Mouse (Mus musculus) midbrain, postnatal 0 days (tissue): ENCODE data around the gene Cipc. TPM values are rescaled to one million over a fixed set of nuclear protein-coding genes. Genes with fewer than 3 reads are reported as not detected.

ENCODE experiments used
- ATAC-seq: fragments of 200-750 bp; cut with Nextera tagmentation; 2 replicates; pipeline ENCODE4 v1.8.0; 2017; ENCODE audit warnings: moderate number of reproducible peaks, mild to moderate bottlenecking, moderate TSS enrichment, moderate library complexity; ENCODE audit not compliant: low FRiP score
- DNase-seq: peaks from one replicate; pipeline ENCODE4 v3.0.0-alpha.2; 2015; ENCODE audit warnings: low spot score
- H3K27ac ChIP-seq: fragments of 300-500 bp; sonication (generic); 2 replicates; pipeline ENCODE4 v1.5.1; 2014; ENCODE audit warnings: low read depth, mild to moderate bottlenecking, low read length, mixed read lengths
- H3K27me3 ChIP-seq: fragments of 300-500 bp; sonication (generic); 2 replicates; pipeline ENCODE4 v1.6.1; 2014; ENCODE audit warnings: low read length, control low read depth, mixed read lengths; ENCODE audit not compliant: insufficient read depth
- H3K36me3 ChIP-seq: fragments of 300-500 bp; sonication (generic); 2 replicates; pipeline ENCODE4 v1.6.1; 2014; ENCODE audit warnings: low read length, control low read depth, mixed read lengths; ENCODE audit not compliant: insufficient read depth
- H3K4me1 ChIP-seq: fragments of 300-500 bp; sonication (generic); 2 replicates; pipeline ENCODE4 v1.6.1; 2014; ENCODE audit warnings: mild to moderate bottlenecking, control low read depth, antibody characterized with exemption, low read length, mixed read lengths; ENCODE audit not compliant: insufficient read depth
- H3K4me2 ChIP-seq: fragments of 300-500 bp; sonication (generic); 2 replicates; pipeline ENCODE4 v1.6.1; 2014; ENCODE audit warnings: low read depth, mild to moderate bottlenecking, low read length, mixed read lengths; ENCODE audit not compliant: poor library complexity, severe bottlenecking
- H3K4me3 ChIP-seq: fragments of 300-500 bp; sonication (generic); 2 replicates; pipeline ENCODE4 v1.5.1; 2014; ENCODE audit warnings: low read depth, mild to moderate bottlenecking, low read length, moderate library complexity
- H3K9ac ChIP-seq: fragments of 300-500 bp; sonication (generic); replicated peaks from 2 replicates; pipeline ENCODE4 v1.6.1; 2014; ENCODE audit warnings: mild to moderate bottlenecking, low read length, moderate library complexity, mixed read lengths; ENCODE audit not compliant: poor library complexity, severe bottlenecking
- H3K9me3 ChIP-seq: fragments of 300-500 bp; sonication (generic); 2 replicates; pipeline ENCODE4 v1.6.1; 2016; ENCODE audit warnings: low read length, control low read depth
- CTCF ChIP-seq: IDR thresholded peaks from 2 replicates; pipeline ENCODE4 v1.5.1; 2016; ENCODE audit warnings: antibody characterized with exemption, mild to moderate bottlenecking
- WGBS: fragments of 180-500 bp; shearing (Covaris S2); extraction: QIAGEN DNeasy Blood & Tissue Kit; methylation state at CpG from one replicate; pipeline ENCODE4 v1.1.7; 2014; 5-methylcytosine and 5-hydroxymethylcytosine counted together
- polyA plus RNA-seq: library from polyadenylated mRNA; unstranded; fragments of >200 nt; fragmentation: Nextera tagmentation; extraction: Ambion mirVana; gene quantifications from 2 replicates; pipeline ENCODE4 v1.2.1, GENCODE M21; 2015
- total RNA-seq: library from RNA; depleted of rRNA; stranded (reverse); fragments of >200 nt; gene quantifications from 2 replicates; pipeline ENCODE4 v1.2.3, GENCODE M21; 2014

Gene Cipc
- total and polyA plus RNA-seq, 2 experiments from 2014 or later: 34.6 to 77.5 TPM

DNA sequence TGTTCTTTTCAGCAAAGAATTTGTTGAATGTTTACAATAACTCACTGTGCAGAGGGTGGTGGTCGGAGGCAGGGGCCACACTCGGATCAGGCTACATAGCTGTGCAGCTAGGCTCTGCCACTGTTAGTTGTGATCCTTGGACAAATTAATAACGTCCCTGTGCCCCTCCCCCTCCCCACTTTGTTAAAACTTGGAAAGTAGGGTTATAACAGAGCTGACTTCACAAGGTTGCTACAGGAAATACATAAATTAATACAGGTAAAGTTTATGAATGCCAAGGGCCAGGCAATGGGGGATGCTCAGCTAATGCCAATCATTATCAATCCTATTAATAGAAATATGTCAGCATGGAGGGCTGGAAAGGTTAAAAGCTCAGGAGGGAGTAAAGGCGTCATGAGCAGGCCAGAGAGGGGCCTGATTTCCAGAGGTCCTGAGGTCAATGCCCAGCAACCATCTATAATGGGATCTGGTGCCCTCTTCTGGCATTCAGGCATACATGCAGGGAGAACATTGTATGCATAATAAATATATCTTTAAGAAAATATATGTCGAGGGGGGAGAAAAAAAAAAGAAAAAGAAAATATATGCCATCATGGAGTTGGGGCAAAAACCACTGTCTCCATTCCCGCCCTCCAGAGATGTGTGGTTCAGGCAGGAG, 29.8 kb downstream of the Cipc start:
- DNase-seq (no peak), ATAC-seq (no peak)
- Histone ChIP-seq H3K4me2 (no peak overlapping the region), H3K36me3 (no peaks in the 10 kb centered on the region), H3K27ac (no peak overlapping the region), H3K9ac (no peak overlapping the region), H3K4me1 (peaks cover 9% of the 10 kb centered on the region), H3K4me3 (no peak overlapping the region), H3K9me3 (no peaks in the 10 kb centered on the region), H3K27me3 (no peaks in the 10 kb centered on the region)
- peak; percentile 69 for TF ChIP-seq CTCF
- 66% methylated on average over 6 of the region's 6 CpGs for WGBS

GRCm38 (mm10) chr12:86977833-86978232, 31.0 kb downstream of the Cipc start:
- Histone ChIP-seq H3K9me3 (no peaks in the 10 kb centered on the region), H3K4me1 (peaks cover 9% of the 10 kb centered on the region), H3K9ac (no peak overlapping the region), H3K4me3 (no peak overlapping the region), H3K27ac (no peak overlapping the region), H3K4me2 (no peak overlapping the region), H3K27me3 (no peaks in the 10 kb centered on the region), H3K36me3 (no peaks in the 10 kb centered on the region)
- DNase-seq (no peak), ATAC-seq (no peak)
- WGBS: 28% methylated on average over 15 of the region's 15 CpGs
- TF ChIP-seq CTCF: no peak

- DNase-seq: peak; percentile 50
- no peak overlapping the region for H3K4me2 ChIP-seq
- ATAC-seq: no peak
- WGBS: 31% methylated on average over 9 of the region's 9 CpGs
- no peak overlapping the region for H3K27ac ChIP-seq
- H3K36me3 ChIP-seq: no peaks in the 10 kb centered on the region
- TF ChIP-seq CTCF: peak; percentile 65
- H3K9me3 ChIP-seq: no peaks in the 10 kb centered on the region
- no peaks in the 10 kb centered on the region for H3K27me3 ChIP-seq
- peaks cover 9% of the 10 kb centered on the region; the same call in 1 of the 2 replicates for H3K4me1 ChIP-seq
- no peak overlapping the region for H3K9ac ChIP-seq
- H3K4me3 ChIP-seq: no peak overlapping the region
Observed at GRCm38 (mm10) chr12:86981180-86981579, 34.3 kb downstream of the Cipc start.

GRCm38 (mm10) chr12:86983470-86984193, 36.8 kb downstream of the Cipc start:
- peaks cover 7% of the 10 kb centered on the region; the same call in 1 of the 2 replicates for H3K4me1 ChIP-seq
- H3K36me3 ChIP-seq: peaks cover 3% of the 10 kb centered on the region; the same call in 1 of the 2 replicates
- ATAC-seq: peak; percentile 70
- peak; percentile 78 for DNase-seq
- no peak overlapping the region; the same call in 1 of the 2 replicates for H3K9ac ChIP-seq
- peak overlapping the region; percentile 47; the same call in 1 of the 2 replicates for H3K27ac ChIP-seq
- no peak for TF ChIP-seq CTCF
- H3K27me3 ChIP-seq: peaks cover 5% of the 10 kb centered on the region; the same call in 1 of the 2 replicates
- WGBS: 4% methylated on average over 28 of the region's 28 CpGs
- H3K4me2 ChIP-seq: peak overlapping the region; percentile 40
- H3K9me3 ChIP-seq: no peaks in the 10 kb centered on the region
- H3K4me3 ChIP-seq: 0 out of 2 replicates have a peak overlapping the region, but pooled peaks have one; percentile 3

DNA sequence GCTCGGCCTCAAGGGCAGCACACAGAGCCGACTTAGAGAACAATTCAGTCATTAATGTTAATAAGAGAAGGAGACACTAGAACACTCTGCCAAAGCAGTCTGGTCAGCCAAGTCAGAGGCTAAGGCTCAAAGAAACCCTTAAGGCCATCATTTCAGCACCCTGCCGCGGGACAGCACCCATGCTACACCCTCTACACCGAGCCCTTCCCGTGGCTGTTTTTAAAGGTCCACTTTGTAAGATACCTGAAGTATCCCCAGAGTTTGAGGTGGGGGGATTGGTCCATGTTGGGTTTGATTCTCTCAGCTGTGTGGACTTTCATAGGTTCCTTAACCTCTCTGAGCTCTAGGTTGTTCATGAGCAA, 37.3 kb downstream of the Cipc start:
- DNase-seq (peak; percentile 42), ATAC-seq (no peak)
- Histone ChIP-seq H3K27me3 (peaks cover 7% of the 10 kb centered on the region; the same call in 1 of the 2 replicates), H3K4me2 (peak overlapping the region; percentile 40; the same call in 1 of the 2 replicates), H3K9me3 (no peaks in the 10 kb centered on the region), H3K4me1 (peaks cover 12% of the 10 kb centered on the region; the same call in 1 of the 2 replicates), H3K4me3 (no peak overlapping the region), H3K36me3 (peaks cover 3% of the 10 kb centered on the region; the same call in 1 of the 2 replicates), H3K9ac (no peak overlapping the region), H3K27ac (no peak overlapping the region)
- no peak for TF ChIP-seq CTCF
- WGBS: 4% methylated on average over 6 of the region's 6 CpGs

DNA sequence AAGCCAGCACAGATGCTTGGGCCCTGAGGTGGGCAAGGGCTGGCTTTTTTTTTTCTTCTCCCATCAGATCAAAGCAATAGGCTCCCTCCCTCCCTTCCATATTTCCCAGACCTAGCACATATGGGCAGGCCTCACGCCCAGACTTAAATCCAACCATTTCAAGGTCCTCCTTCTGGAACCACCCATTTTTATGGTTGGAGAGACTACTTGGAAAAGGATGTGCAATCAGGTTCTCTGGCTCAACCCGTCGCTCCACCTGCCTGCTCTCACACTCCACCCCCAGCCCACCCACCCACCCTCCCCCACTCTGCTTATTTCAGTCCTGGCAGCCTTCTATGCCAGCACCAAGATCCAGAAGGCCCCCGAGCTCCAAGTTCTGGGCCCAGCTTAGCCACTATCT, 39.7 kb downstream of the Cipc start:
- WGBS: 76% methylated on average over 4 of the region's 4 CpGs
- ATAC-seq (no peak), DNase-seq (no peak)
- TF ChIP-seq CTCF: no peak
- no peak overlapping the region for H3K4me3 ChIP-seq
- H3K4me2 ChIP-seq: no peak overlapping the region
- H3K4me1 ChIP-seq: peaks cover 19% of the 10 kb centered on the region; the same call in 1 of the 2 replicates
- H3K9ac ChIP-seq: no peak overlapping the region
- H3K27ac ChIP-seq: no peak overlapping the region
- peaks cover 3% of the 10 kb centered on the region; the same call in 1 of the 2 replicates for H3K36me3 ChIP-seq
- no peaks in the 10 kb centered on the region for H3K9me3 ChIP-seq
- peaks cover 7% of the 10 kb centered on the region; the same call in 1 of the 2 replicates for H3K27me3 ChIP-seq
